In the genomic region with DNA sequence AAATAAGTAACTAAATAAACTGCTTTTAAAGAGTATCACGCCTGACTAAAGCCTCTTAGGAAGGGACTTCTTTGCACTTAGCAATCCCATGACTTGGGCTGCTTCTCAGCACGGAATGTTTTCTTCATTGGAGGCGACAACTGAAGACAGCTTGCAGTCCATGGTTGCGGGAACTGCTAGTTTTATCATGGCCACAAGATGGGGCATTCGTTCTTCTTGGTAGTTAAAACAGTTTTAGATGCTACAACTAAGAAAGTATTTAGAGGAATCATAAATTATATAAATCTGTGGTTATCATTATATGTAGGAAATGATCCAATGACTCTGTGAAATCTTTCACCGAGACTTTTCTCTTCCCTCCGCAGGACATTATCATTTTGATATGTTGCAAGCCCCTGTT, we compare ENCODE assay signal across 8 mouse cellular contexts. TPM values are rescaled to one million over a fixed set of nuclear protein-coding genes. Genes with fewer than 3 reads are reported as not detected.
DNase-seq lines count a peak whose midpoint lies in the region; TF ChIP-seq lines count a peak whose summit lies in the region.

No protein-coding gene starts in this region.

- H3K4me1 ChIP-seq in cerebellum, adult 2 months (ENCODE audit: control insufficient read depth, insufficient read depth, low read length): peaks cover 6% of the 10 kb centered on the region

- no peaks in the 10 kb centered on the region for H3K27me3 ChIP-seq in cerebellum, adult 2 months (ENCODE audit: control insufficient read depth, insufficient read depth, low read length)

- WGBS in cerebellum, adult 2 months: 23% methylated on average over 7 of the region's 7 CpGs

- no peak overlapping the region for H3K27ac ChIP-seq in cerebellum, adult 2 months (ENCODE audit: insufficient read depth, low read length)

- DNase-seq in A20 (ENCODE audit: low read depth, low spot score) (peak; percentile 66), ES-CJ7 (ENCODE audit: low read depth, low spot score) (peak; percentile 57)
- peak; percentile 46 to 47 for DNase-seq in cerebellum, adult 2 months
- DNase-seq in gastrocnemius, adult 8-10 months (ENCODE audit: low spot score in 2 of 2): peak; percentile 19 to 27
- peak; percentile 73 for DNase-seq in kidney, postnatal 14 days
- DNase-seq in lung, adult 18-20 months: peak; percentile 41 to 60
- peak; percentile 85 for DNase-seq in retina, postnatal 1 day
- no peak for DNase-seq in c-Kit-positive CD71-positive TER-119-positive erythroid progenitor cells, embryonic 14.5 days (ENCODE audit: low spot score)

- TF ChIP-seq POLR2A in cerebellum, adult 2 months (IDR thresholded peaks at IDR 0.05; ENCODE audit: borderline replicate concordance, insufficient read depth, low read length): no peak

- H3K4me3 ChIP-seq in cerebellum, adult 2 months (replicated peaks; ENCODE audit: insufficient read depth, low read depth, low read length): no peak overlapping the region

- peak; percentile 52; the same call in 1 of the 2 replicates for TF ChIP-seq CTCF in cerebellum, adult 2 months (IDR thresholded peaks at IDR 0.05; ENCODE audit: borderline replicate concordance, insufficient read depth, low read depth, low read length)

RNA-seq across cellular contexts. Expression of a gene that starts 50.4 kb away (rescaled TPM):
- polyA plus RNA-seq in cerebellum, adult 2 months (2012; rRNA removed): 25.5 and 28.1 TPM in 2 replicates
- total RNA-seq in gastrocnemius, adult 8-10 months (2022): 10 to 100 TPM; 22.8 to 27.1 (median 25.5) TPM
